Mouse (Mus musculus) macrophage (primary cell): ENCODE measurements around the gene Ralgds. TPM values are rescaled to one million over a fixed set of nuclear protein-coding genes. Genes with fewer than 3 reads are reported as not detected.
A peak's percentile ranks its signal among the peaks of the same experiment; 100 is the strongest.

Experiments used
- H3K27ac ChIP-seq: fragments of 350-480 bp; formaldehyde crosslinking; 2 replicates; pipeline ENCODE4 v1.9.0; 2021
- H3K36me3 ChIP-seq: fragments of 350-480 bp; formaldehyde crosslinking; 2 replicates; pipeline ENCODE4 v1.9.0; 2021; ENCODE audit errors: inconsistent target
- H3K4me3 ChIP-seq: fragments of 350-480 bp; formaldehyde crosslinking; 2 replicates; pipeline ENCODE4 v1.9.0; 2021; ENCODE audit errors: inconsistent target
- H3K79me2 ChIP-seq: fragments of 350-480 bp; formaldehyde crosslinking; 2 replicates; pipeline ENCODE4 v1.9.0; 2021; ENCODE audit errors: inconsistent target
- WGBS: methylation state at CpG from one replicate; pipeline ENCODE4 v1.1.7; 2026; ENCODE audit warnings: inconsistent platforms; ENCODE audit not compliant: missing documents; 5-methylcytosine and 5-hydroxymethylcytosine counted together
- polyA plus RNA-seq: library from polyadenylated mRNA; stranded (reverse); fragments of 250-400 nt; gene quantifications from 3 replicates; pipeline ENCODE4 v1.2.4, GENCODE M21; 2018; ENCODE audit warnings: inconsistent platforms

The Ralgds gene
- polyA plus RNA-seq, 1 experiment from 2014 or later = 47.0 TPM

DNA sequence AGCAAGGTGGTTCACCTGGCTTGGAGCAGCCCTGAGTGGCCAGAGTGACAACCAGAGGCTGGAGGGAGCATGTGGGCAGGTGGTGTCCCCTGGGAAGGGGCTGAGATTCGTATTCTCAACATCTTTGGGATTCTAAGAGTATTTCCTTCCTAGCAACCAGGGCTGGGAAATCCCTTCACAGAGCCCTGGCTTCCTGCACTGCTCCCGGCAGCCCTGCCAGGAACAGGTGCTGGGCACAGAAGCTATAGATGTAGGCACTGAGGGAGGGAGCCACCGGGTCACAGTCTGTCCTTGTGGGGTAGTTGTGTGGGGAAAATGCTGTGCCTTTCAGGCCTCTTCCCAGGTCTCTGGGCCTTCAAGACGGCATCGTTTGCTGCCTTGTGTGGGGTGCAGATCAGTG is 7.7 kb downstream of the Ralgds start:
- WGBS = over 99% methylated on average over 5 of the region's 5 CpGs
- no peak overlapping the region for H3K4me3 ChIP-seq
- no peaks in the 10 kb centered on the region for H3K79me2 ChIP-seq
- no peak overlapping the region for H3K27ac ChIP-seq
- no peaks in the 10 kb centered on the region for H3K36me3 ChIP-seq

DNA sequence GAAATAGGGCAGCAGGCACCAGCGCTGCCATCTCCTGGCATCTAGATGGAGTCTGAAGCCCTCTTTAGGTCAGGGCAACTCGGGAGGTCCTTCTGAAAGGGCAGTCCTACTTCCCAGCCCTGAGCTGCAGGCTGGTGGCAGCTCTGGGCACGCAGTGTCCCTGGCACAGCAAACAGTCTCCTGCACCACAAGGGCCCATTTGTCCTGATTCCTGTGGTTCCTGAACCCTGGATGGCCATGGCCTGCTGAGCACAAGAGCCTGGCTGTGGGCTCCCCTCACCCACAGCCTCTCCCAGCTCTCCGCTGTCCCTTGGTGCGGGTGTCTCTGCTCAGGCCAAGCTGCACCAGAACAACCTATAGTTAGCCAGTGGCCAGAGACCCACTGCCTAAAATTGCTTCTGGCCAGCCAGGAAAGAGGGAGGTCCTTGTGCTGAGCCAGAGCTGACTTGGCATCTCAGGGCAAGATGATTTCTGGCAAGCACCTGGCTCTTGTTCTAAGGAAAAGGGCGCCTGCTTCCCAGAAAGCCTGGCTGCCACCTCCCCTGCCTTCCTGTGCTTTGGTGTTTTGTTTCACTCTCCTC is 8.7 kb downstream of the Ralgds start:
- Histone ChIP-seq H3K27ac (no peak overlapping the region), H3K4me3 (no peak overlapping the region), H3K36me3 (no peaks in the 10 kb centered on the region), H3K79me2 (no peaks in the 10 kb centered on the region)
- 94% methylated on average over 6 of the region's 6 CpGs for WGBS

DNA sequence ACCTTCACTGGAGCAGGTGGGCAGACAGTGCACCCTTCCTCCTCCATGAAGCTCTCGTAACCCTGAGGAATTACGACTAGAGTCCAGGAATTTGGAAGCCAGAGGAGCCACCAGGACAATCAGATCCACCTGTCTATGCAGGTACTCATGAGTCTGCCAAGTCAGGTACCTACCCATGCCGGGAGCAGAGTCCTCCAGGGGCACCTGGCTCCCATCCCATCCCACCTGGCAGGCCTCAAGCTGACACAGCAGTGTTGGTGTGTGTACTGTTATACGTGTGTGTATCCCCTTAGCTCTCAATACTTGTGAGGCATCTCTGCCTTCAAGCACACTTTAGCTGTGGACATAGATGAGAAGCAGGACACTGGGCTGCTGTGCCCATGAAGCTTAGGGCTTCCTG is 9.2 kb downstream of the Ralgds start:
- Histone ChIP-seq H3K79me2 (no peaks in the 10 kb centered on the region), H3K4me3 (no peak overlapping the region), H3K36me3 (no peaks in the 10 kb centered on the region), H3K27ac (no peak overlapping the region)
- 97% methylated on average over 4 of the region's 4 CpGs for WGBS

DNA sequence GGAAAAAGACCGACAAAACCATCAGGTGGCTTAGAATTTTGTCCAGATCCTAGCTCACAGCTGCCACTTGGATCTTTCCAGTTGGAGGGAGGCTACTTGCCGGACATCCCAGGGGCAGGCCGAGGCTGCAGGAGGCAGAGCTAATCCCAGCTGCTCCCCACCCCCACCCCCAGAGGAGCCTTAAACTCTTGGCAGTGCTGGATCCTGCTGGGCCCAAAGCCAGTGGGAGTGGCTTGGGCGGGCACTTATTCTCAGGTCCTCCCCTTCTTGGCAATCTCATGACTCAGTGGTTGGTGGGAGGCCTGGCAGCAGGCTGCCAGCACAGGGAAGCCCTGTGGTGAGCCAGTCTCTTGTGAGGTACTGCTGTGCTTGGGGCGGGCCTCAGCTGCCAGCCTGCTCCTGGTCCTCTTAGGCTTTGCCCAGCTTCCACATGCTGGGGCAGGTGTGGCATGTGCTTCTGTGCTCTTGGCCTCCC is 10.8 kb downstream of the Ralgds start:
- H3K27ac ChIP-seq = peak overlapping the region; percentile 90
- no peaks in the 10 kb centered on the region for H3K79me2 ChIP-seq
- no peak overlapping the region for H3K4me3 ChIP-seq
- 38% methylated on average over 5 of the region's 5 CpGs for WGBS
- H3K36me3 ChIP-seq = no peaks in the 10 kb centered on the region

DNA sequence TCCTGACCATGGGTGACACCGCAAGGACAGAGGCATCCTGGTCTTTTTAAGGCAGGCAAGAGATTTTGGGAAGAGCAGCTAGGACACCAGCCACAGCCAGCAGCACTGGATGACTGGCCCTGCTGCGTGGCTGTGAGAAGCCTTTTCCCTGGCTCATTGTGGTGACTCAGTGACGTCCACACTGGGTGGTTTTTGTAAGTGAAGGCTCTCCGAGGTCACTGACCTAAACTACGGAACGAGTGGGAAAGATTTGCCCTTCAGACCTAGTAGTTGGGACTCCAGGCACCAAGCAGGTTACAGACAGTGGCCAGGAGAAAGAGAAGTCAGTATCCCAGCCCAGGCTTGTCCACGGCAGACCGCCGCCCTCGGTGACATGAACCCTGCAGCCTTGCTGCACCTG is 11.5 kb downstream of the Ralgds start:
- no peak overlapping the region for H3K4me3 ChIP-seq
- 62% methylated on average over 10 of the region's 10 CpGs for WGBS
- peak overlapping the region; percentile 90 for H3K27ac ChIP-seq
- no peaks in the 10 kb centered on the region for H3K36me3 ChIP-seq
- no peaks in the 10 kb centered on the region for H3K79me2 ChIP-seq

DNA sequence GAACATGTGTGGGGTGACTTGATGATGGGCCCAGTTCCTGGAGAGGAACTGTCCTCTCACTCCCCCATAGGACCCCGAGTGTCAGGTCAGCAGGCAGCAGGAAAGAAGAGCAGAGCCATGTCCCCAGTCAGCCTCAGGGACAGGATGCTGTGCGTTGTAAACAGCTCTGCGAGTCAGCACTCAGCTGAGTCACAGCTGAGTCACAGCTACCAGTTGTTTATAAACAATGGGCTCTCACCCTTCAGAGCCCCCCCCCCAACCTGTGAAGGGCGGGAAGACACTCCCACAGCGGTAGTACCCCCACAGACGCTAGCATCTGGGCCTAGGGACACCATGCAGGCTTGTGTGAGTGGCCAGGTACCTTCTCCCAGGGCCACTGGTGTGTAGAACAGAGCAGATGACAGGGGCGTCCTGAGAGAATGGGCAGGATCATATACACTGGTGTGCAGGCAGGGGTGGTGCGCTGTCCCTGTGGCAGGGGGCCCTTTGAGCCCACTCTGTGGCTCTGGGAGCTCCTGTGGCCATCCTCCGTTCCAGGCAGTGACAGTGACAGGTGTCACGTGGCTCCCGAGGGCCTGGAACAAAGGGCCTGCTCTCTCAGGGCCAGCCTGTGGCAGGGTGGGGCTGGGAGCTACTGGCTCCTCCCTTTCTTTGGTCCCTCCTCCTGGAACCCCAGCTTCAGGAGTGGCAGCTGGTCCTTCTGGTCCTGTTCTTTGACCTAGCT is 12.5 kb downstream of the Ralgds start:
- H3K79me2 ChIP-seq = no peaks in the 10 kb centered on the region
- H3K27ac ChIP-seq = peak overlapping the region; percentile 90
- H3K36me3 ChIP-seq = no peaks in the 10 kb centered on the region
- WGBS = 28% methylated on average over 11 of the region's 11 CpGs
- H3K4me3 ChIP-seq = no peak overlapping the region

DNA sequence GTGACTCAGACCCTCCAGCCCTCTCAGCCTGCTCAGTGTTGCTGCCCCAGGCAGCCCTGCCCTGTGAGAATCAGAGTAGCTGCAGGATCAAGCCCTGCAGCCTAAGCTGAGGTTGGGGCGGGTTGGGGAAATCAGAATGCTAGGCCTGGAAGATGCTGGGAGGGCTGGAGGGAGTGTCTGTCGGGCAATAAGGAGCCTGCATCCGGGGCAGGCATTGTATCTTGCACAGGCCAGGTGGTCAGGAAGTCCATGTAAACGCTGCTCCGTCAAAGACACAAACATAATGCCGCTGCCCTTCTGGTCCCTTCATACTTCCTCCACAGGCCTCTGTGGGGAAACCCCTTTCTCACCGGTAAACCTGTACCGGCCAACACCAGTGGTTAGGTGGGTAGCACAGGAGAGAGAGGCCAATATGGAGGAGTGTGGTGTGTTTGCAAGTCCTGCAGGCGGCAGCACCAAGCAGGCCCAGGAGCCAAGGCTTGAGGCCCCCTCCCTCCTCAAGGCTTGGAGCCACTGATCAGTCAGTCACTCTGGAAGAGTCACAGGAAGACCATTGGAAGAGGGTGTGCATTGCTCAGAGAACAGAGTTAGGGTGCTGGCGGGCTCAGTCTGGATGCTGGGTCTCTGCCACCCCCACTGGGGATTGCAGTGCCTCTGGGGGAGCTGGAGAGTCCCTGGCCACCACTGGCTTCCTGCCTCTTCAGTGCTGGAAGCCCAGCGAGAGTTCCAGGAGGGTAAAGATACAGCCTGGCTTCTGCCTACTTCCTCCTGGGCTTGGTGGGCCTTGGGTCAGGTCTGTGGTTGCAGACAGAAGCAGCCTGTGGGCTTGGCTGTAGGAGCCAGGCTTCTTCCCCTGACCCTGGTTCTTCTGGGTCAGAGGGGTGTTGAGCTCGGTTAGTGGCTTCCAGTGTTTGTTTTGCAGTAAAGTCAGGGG is 13.3 kb downstream of the Ralgds start:
- Histone ChIP-seq H3K27ac (peak overlapping the region; percentile 90), H3K79me2 (no peaks in the 10 kb centered on the region), H3K36me3 (no peaks in the 10 kb centered on the region), H3K4me3 (no peak overlapping the region)
- WGBS = 14% methylated on average over 12 of the region's 12 CpGs

DNA sequence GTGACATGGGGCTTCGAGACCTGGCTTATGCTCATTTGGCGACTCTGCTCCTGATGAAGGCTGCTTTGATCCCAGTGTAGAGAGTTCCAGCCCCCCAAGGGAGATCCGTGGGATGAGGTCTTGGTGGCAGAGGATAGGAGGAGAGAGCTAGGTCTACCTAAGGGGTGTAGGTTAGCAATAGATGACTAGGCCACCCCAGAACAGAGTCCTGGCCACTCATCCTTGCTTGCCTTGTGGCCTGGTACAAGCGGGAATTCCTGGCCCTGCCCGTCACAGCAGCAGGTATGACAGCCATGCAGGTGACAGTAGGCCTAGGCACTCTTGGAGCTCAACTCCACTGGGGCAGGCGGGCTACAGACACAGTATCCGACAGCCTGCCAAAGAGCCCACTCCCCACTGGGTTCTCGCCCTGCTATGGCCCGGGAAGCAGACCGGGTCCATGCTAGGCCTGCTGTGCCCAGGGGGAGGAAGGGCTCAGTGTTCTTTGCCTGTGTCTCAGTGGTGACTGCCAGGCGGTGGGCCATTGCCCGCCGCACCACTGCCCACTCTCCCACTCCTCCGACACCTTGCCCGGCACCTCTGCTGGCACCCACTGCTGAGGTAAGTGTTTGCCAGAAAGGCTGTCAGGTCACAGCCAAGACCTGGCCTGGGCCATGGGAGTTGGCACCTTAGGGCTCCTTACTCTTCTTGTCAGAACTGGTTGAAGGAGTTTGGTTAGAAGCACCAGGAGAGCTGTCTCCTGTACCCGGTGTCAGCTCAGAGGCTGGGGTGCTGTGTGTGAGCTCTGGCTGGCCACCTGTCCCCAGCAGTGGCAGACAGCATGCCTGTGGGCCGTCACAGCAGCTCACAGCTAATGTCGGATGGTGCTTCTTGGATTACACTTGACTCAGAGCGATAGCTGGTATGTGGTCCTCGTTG is 14.8 kb downstream of the Ralgds start:
- 96% methylated on average over 20 of the region's 20 CpGs for WGBS
- Histone ChIP-seq H3K4me3 (no peak overlapping the region), H3K36me3 (no peaks in the 10 kb centered on the region), H3K27ac (no peak overlapping the region), H3K79me2 (no peaks in the 10 kb centered on the region)

DNA sequence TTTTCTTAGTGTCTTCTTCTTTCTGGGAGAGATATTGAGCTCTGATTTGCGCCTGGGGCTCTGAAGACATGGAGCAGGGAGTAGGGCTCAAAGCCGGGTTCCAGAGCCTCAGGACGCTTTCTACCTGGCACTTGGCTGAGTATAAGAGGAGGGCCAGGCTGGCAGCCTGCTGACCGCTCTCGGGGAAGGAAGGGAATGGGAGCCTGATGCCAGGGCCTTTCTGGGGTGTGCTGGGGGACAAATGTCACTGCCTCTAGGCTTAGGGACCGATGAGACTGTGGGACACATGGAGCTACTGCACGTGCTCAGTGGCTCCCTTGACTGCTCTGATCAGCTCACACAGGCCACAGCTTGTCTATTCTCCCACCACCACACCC is 15.4 kb downstream of the Ralgds start:
- Histone ChIP-seq H3K79me2 (no peaks in the 10 kb centered on the region), H3K4me3 (no peak overlapping the region), H3K36me3 (no peaks in the 10 kb centered on the region), H3K27ac (no peak overlapping the region)
- WGBS = 97% methylated on average over 7 of the region's 7 CpGs

DNA sequence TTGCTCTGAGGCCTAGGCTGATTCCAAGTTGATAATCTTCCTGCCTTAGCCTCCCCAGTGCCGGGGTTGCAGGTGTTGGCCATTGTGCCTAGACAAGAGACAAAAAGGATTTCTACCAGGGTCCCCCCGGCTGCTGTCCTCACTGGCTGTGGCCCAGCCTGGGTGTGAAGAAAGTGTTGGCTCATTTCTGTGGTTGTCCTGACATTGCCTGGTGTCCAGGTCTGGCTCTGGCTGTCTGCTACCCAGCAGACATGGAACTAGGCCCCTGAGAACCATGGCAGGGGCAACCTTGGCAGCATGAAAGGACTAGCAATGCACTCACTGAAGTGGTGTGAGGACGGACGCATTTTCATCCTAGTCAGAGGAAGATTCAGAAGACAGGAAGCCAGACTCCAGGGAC is 16.9 kb downstream of the Ralgds start:
- no peak overlapping the region for H3K27ac ChIP-seq
- no peak overlapping the region for H3K4me3 ChIP-seq
- H3K79me2 ChIP-seq = peaks cover 14% of the 10 kb centered on the region; the same call in 1 of the 2 replicates
- 85% methylated on average over 3 of the region's 4 CpGs for WGBS
- no peaks in the 10 kb centered on the region for H3K36me3 ChIP-seq

DNA sequence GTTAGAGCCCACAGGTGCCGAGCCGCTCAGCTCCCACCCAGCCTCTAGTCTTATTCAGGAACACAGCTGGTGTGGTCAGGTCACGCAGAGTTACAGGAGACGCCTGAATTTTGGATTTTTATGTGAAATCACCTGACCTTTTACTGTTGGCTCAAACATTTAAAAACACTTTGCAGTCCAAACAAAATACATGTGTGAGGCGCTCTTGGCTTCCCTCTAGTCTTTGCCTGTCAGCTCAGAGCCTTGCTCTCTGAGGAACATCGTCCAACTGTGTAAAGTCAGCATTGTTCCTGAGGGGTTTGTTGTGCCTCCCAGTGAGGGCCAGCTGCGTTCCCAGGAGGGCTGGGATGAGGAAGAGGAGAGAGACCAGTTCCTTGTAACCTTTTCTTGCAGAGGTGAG is 17.4 kb downstream of the Ralgds start:
- Histone ChIP-seq H3K79me2 (peaks cover 18% of the 10 kb centered on the region; the same call in 1 of the 2 replicates), H3K27ac (no peak overlapping the region), H3K4me3 (no peak overlapping the region), H3K36me3 (no peaks in the 10 kb centered on the region)
- WGBS = 94% methylated on average over 7 of the region's 7 CpGs

DNA sequence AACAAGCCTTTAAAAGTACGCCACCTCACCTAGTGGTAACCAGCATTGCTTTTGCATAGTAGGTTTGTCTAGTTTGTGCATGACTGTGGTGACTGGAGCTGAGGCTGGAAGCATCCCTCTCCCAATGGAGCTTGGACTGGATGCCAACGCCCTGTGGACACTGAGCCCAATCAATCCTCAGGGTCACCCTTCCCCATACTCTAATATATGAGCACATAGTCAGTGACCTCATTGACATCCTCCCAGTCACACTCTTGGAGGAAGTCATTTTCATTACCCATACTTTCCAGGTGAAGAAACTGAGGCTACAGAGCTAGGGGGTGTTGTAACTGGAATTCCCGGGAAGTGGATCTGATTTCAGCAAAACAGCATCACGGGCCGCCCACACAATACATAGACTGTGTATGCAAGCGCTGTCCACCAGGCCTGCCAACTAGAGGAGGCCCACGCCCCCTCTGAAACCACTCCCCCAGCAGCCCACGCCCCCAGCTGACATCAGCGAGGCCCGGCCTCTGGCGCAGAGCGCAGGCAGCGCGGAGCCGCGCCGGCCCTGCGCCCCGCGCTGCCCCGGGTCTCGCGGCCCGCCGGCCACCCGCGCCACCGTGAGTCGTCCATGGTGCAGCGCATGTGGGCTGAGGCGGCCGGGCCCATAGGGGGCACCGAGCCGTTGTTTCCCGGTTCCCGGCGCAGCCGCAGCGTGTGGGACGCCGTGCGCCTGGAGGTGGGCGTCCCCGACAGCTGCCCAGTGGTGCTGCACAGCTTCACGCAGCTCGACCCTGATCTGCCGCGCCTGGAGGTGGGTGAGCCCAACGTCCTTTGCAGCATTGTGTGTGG is 20.2 kb downstream of the Ralgds start:
- Histone ChIP-seq H3K4me3 (peak overlapping the region; percentile 45), H3K27ac (no peak overlapping the region), H3K36me3 (no peaks in the 10 kb centered on the region), H3K79me2 (peaks cover 46% of the 10 kb centered on the region; the same call in 1 of the 2 replicates)
- whole genome bisulfite sequencing = 4% methylated on average over 49 of the region's 49 CpGs

DNA sequence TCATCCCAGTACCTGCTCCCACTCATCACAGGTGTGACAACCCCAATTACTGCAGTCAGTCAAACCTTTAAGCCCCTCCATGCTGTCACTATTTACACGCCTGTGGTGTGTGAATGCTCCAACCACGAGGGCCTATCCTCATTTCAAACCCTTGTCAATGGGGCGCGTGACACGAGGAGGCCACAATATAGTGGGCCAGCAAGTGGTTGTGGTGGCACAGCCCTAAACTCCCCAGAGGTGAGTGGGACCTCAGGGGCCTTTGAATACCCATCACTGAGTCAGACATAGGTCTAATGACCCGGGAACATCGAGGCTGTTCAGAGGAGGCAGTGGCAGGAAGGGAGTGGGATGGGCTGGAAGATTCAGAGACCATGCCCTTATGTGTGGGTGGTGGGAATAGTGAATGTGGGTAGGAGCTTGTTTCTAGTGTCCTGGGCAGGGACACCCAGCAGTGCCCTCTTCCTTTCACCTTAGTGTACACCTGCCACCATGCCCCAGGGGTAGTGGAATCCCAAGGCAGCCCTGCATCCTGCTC is 21.0 kb downstream of the Ralgds start:
- peak overlapping the region; percentile 45 for H3K4me3 ChIP-seq
- WGBS = 70% methylated on average over 7 of the region's 7 CpGs
- H3K27ac ChIP-seq = no peak overlapping the region
- no peaks in the 10 kb centered on the region for H3K36me3 ChIP-seq
- peaks cover 51% of the 10 kb centered on the region; the same call in 1 of the 2 replicates for H3K79me2 ChIP-seq
